Mouse (Mus musculus) liver, embryonic 11.5 days (tissue): ENCODE measurements around the gene Neurl2. TPM values are rescaled to one million over a fixed set of nuclear protein-coding genes. Genes with fewer than 3 reads are reported as not detected.
A peak's percentile ranks its signal among the peaks of the same experiment; 100 is the strongest.

ENCODE experiments used
- ATAC-seq: fragments of 200-750 bp; cut with Nextera tagmentation; replicated peaks from 2 replicates; pipeline ENCODE4 v1.8.0; 2017; ENCODE audit warnings: moderate number of reproducible peaks, mild to moderate bottlenecking, moderate TSS enrichment, moderate library complexity; ENCODE audit not compliant: low FRiP score
- DNase-seq: peaks from one replicate; pipeline ENCODE4 v3.0.0-alpha.2; 2017; ENCODE audit warnings: low spot score
- H3K27ac ChIP-seq: fragments of 300-500 bp; sonication (generic); 2 replicates; pipeline ENCODE4 v1.5.1; 2014; ENCODE audit warnings: mild to moderate bottlenecking, low read depth, low read length, control low read depth
- H3K27me3 ChIP-seq: fragments of 300-500 bp; sonication (generic); replicated peaks from 2 replicates; pipeline ENCODE4 v1.6.1; 2014; ENCODE audit warnings: low read length, mixed read lengths; ENCODE audit not compliant: control insufficient read depth, insufficient read depth
- H3K36me3 ChIP-seq: fragments of 300-500 bp; sonication (generic); 2 replicates; pipeline ENCODE4 v1.6.1; 2014; ENCODE audit warnings: mild to moderate bottlenecking, low read length, moderate library complexity, mixed read lengths; ENCODE audit not compliant: control insufficient read depth, insufficient read depth
- H3K4me1 ChIP-seq: fragments of 300-500 bp; sonication (generic); replicated peaks from 2 replicates; pipeline ENCODE4 v1.6.1; 2014; ENCODE audit warnings: low read length, mixed read lengths; ENCODE audit not compliant: control insufficient read depth, insufficient read depth
- H3K4me2 ChIP-seq: fragments of 300-500 bp; sonication (generic); 2 replicates; pipeline ENCODE4 v1.6.1; 2014; ENCODE audit warnings: mild to moderate bottlenecking, control low read depth, moderate library complexity
- H3K4me3 ChIP-seq: fragments of 300-500 bp; sonication (generic); 2 replicates; pipeline ENCODE4 v1.5.1; 2014; ENCODE audit warnings: low read depth, low read length, control low read depth
- H3K9ac ChIP-seq: fragments of 300-500 bp; sonication (generic); 2 replicates; pipeline ENCODE4 v1.6.1; 2014; ENCODE audit warnings: low read depth, low read length, control low read depth
- H3K9me3 ChIP-seq: fragments of 300-500 bp; sonication (generic); 2 replicates; pipeline ENCODE4 v1.6.1; 2016; ENCODE audit warnings: low read length, inconsistent platforms, mixed read lengths; ENCODE audit not compliant: control insufficient read depth
- WGBS: fragments of 180-500 bp; shearing (Covaris S2); extraction: QIAGEN DNeasy Blood & Tissue Kit; methylation state at CpG from one replicate; pipeline ENCODE4 v1.1.7; 2014; 5-methylcytosine and 5-hydroxymethylcytosine counted together
- polyA plus RNA-seq: library from polyadenylated mRNA; unstranded; fragments of >200 nt; fragmentation: Nextera tagmentation; extraction: Ambion mirVana; gene quantifications from 2 replicates; pipeline ENCODE4 v1.2.1, GENCODE M21; 2014

Neurl2 gene
- polyA plus RNA-seq, 1 experiment from 2014 or later: 4.9 TPM

DNA sequence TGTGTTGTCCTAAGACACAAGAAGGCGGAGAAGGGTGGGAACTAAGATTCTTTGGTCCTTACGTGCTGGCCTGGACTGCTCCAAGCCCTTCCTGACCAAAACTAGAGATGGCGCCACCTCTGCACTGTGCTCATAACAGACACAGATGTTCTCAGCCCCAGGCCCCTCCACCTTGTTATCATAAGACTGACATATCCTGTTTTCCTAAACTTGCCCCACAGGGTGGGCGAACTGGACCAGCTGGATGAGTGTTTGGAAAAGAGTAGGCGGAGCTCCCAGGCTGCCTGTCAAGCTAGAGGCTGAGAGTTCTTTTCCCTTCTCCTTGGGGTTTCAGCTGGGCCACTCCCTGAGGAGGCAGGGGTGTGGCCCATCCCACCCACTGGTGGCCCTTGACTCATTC lies 15.6 kb downstream of the Neurl2 start:
- Histone ChIP-seq H3K4me3 (no peak overlapping the region), H3K4me2 (no peak overlapping the region), H3K36me3 (0 out of 2 replicates have a peak, but pooled peaks cover 2% of the 10 kb centered on the region), H3K4me1 (peaks cover 6% of the 10 kb centered on the region; the same call in 1 of the 2 replicates), H3K9me3 (no peaks in the 10 kb centered on the region), H3K27me3 (no peaks in the 10 kb centered on the region), H3K27ac (0 out of 2 replicates have a peak overlapping the region, but pooled peaks have one; percentile 5), H3K9ac (no peak overlapping the region)
- WGBS: 80% methylated on average over 5 of the region's 5 CpGs
- no peak for ATAC-seq
- no peak for DNase-seq

DNA sequence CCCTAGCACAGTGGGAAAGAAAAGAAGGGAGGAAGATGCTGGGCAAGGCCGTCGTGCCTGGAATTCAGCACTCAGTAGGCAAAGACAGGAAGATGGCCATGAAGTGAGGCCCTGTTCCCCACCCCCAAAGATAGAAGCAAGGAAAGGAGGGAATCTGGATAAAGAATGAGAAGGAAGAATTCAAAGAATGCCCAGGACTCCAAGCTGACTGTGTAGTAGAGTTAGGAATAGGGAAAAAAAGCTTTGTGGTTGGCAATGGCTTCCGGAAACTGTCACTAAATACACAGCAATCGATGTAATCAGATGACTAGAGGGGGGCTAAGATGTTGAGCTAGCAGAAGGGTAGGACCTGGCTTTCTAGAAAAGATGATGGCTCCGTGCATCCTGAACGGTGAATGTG lies 16.1 kb downstream of the Neurl2 start:
- Histone ChIP-seq H3K9me3 (no peaks in the 10 kb centered on the region), H3K4me2 (no peak overlapping the region), H3K4me1 (peaks cover 6% of the 10 kb centered on the region; the same call in 1 of the 2 replicates), H3K36me3 (0 out of 2 replicates have a peak, but pooled peaks cover 3% of the 10 kb centered on the region), H3K27ac (no peak overlapping the region), H3K4me3 (no peak overlapping the region), H3K9ac (no peak overlapping the region), H3K27me3 (no peaks in the 10 kb centered on the region)
- 80% methylated on average over 6 of the region's 6 CpGs for WGBS
- ATAC-seq: no peak
- no peak for DNase-seq

DNA sequence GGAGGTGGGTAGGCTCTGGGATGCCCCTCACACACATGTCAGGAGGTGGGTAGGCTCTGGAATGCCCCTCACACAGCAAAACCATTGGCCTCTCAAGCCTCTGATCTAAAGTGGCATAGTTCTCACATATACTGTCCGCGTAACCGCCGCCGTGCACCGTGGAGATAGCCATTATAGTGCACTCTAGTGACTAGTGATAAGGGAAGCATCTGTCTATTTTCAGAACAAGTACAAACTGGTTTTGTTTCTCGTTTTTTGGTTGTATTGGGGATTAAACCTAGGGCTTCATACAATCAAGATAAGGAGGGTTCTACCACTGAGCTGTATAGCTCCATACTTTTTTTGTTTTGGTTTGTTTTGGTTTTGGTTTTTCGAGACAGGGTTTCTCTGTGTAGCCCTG lies 17.4 kb downstream of the Neurl2 start:
- Histone ChIP-seq H3K36me3 (0 out of 2 replicates have a peak, but pooled peaks cover 3% of the 10 kb centered on the region), H3K27me3 (no peaks in the 10 kb centered on the region), H3K4me2 (no peak overlapping the region), H3K9ac (no peak overlapping the region), H3K27ac (0 out of 2 replicates have a peak overlapping the region, but pooled peaks have one; percentile 57), H3K4me3 (no peak overlapping the region), H3K9me3 (no peaks in the 10 kb centered on the region), H3K4me1 (peaks cover 6% of the 10 kb centered on the region; the same call in 1 of the 2 replicates)
- peak; percentile 74 for ATAC-seq
- 70% methylated on average over 8 of the region's 8 CpGs for WGBS
- no peak for DNase-seq

DNA sequence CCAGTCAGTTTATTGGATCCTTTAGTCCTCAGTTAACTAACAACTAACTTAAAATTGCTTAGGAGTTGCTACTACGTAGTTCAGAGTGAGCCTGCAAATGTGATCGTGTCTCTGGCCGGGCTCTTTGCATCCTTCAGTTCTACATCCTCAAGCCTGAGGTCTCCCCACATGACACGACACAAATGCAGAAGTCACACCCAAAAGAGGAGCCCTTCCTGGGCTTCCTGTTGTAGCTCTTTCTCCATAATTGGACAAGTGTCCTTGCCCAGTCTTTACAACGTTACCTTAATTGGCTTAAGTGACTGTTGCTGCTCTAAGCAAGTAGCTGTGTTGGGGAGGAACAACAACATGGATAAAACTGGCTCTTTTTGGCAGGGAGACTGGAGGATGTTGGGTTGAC lies 17.9 kb downstream of the Neurl2 start:
- Histone ChIP-seq H3K4me2 (no peak overlapping the region), H3K4me3 (no peak overlapping the region), H3K4me1 (peaks cover 6% of the 10 kb centered on the region; the same call in 1 of the 2 replicates), H3K9me3 (no peaks in the 10 kb centered on the region), H3K9ac (no peak overlapping the region), H3K36me3 (0 out of 2 replicates have a peak, but pooled peaks cover 3% of the 10 kb centered on the region), H3K27me3 (no peaks in the 10 kb centered on the region), H3K27ac (0 out of 2 replicates have a peak overlapping the region, but pooled peaks have one; percentile 57)
- ATAC-seq: peak; percentile 35; the same call in 1 of the 2 replicates
- WGBS: 70% methylated on average over 5 of the region's 5 CpGs
- DNase-seq: no peak

DNA sequence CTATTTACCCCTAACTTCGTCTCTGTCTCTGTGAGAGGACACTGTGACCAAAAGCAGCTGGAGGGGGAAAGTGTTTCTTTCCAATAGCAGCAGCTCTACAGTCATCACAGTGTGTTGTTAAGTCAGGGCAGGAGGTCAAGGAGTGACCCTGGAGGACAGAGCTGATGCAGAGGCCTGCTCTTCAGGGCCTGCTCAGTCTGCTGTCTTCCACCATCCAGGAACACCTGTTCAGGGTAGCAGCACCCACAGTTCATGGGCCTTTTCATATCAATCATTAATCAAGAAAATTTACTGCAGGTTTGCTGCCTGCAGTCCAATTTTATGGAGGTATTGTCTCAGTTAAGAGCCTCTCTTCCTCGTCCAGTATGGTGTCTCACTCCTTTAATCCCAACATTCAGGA lies 19.7 kb downstream of the Neurl2 start:
- H3K9me3 ChIP-seq: no peaks in the 10 kb centered on the region
- H3K36me3 ChIP-seq: peaks cover 4% of the 10 kb centered on the region; the same call in 1 of the 2 replicates
- no peak for ATAC-seq
- DNase-seq: no peak
- H3K4me1 ChIP-seq: peaks cover 6% of the 10 kb centered on the region; the same call in 1 of the 2 replicates
- H3K27me3 ChIP-seq: no peaks in the 10 kb centered on the region
- 67% methylated on average over 2 of the region's 2 CpGs for WGBS
- no peak overlapping the region for H3K4me3 ChIP-seq
- H3K27ac ChIP-seq: no peak overlapping the region
- H3K9ac ChIP-seq: no peak overlapping the region
- no peak overlapping the region for H3K4me2 ChIP-seq

DNA sequence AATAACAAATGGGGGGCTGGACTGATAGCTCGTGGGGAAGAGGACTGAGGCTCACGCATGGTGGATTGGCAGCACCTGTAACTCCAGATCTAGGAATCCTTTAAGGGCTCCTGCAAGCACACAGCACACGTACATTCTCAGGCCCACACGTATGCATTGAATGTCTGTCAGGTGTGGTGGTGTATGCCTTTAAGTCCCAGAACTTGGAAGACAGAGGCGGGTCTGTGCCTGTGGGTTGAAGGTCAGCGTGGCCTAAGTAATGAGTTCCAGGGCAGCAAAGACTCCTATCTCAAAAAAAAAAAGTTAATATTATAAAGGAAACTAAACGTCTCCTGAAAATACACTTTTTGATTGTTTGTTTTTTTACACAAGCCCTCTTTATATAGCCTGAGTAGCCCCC lies 26.6 kb downstream of the Neurl2 start:
- Histone ChIP-seq H3K9ac (0 out of 2 replicates have a peak overlapping the region, but pooled peaks have one; percentile 17), H3K4me1 (peaks cover 12% of the 10 kb centered on the region), H3K4me2 (peak overlapping the region; percentile 78), H3K27ac (no peak overlapping the region), H3K36me3 (peaks cover 2% of the 10 kb centered on the region; the same call in 1 of the 2 replicates), H3K4me3 (peak overlapping the region; percentile 90; the same call in 1 of the 2 replicates), H3K9me3 (no peaks in the 10 kb centered on the region), H3K27me3 (no peaks in the 10 kb centered on the region)
- 79% methylated on average over 7 of the region's 7 CpGs for WGBS
- DNase-seq (no peak), ATAC-seq (no peak)

DNA sequence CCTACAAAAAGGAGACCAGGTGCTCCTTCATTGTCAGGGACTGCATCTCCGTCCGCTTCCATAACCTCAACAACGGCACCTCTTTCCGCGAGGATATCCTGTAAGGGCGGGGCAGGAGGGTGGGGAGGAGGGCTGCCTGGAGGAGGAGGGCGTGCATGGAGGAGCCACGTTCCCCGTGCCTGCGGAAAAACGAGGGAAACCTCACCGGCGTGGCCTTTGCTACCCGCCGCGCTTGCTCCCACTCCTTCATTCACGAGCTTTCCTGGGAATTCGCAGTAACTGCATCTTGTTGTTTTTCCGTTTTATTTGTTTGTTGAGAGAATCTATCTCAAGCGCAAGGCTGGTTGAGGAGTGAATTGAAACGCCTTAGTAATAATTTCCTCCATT lies 27.9 kb downstream of the Neurl2 start:
- Histone ChIP-seq H3K4me1 (peaks cover 12% of the 10 kb centered on the region), H3K27me3 (no peaks in the 10 kb centered on the region), H3K4me3 (peak overlapping the region; percentile 90), H3K9me3 (no peaks in the 10 kb centered on the region), H3K27ac (peak overlapping the region; percentile 81), H3K4me2 (peak overlapping the region; percentile 78), H3K9ac (peak overlapping the region; percentile 80), H3K36me3 (peaks cover 7% of the 10 kb centered on the region; the same call in 1 of the 2 replicates)
- under 1% methylated on average over 21 of the region's 21 CpGs for WGBS
- ATAC-seq: peak; percentile 75
- no peak for DNase-seq

DNA sequence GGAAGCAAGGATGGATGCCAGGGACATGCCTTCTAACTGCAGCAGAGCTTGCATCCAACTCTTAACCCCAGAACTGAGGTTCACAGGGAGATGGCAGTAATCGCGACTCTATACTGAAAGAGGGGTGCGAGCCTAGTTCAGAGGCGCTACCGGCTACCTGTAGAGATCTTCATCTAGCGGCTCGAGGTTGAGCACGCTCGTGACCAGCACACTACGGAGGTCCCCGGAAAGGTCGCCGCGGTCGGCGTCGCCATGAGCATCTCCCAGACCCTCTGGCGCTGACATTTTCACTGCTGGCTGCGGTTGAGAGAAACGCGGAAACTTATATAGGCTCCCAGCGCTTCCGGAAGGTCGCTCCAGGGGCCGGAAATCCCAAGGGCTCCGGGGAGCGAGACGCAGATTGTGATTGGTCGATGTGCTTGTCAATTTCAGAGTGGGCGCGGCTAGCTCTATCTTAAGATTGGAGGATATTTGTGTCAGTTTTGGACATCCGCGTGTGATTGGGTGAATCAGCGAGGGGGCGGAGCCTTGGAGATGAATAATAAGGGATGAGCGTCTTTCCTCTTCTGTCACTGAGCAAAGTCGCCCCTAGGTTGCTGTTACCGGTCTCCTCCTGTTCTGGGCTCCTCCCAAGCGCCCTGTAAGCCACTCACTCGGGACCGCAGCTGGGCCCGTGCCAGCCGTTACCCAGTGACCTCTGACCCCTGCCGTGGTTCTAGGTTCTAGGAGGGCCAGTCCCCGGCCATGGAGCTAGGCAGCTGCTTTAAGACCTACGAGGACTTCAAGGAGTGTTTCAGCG lies 28.5 kb downstream of the Neurl2 start, which contains the start of the genes Acot8 and Zswim3:
TSS of gene Acot8 (minus strand) at position 350 of the 799 bp plus-strand sequence.
TSS of gene Zswim3 (plus strand) at position 566 of the 799 bp plus-strand sequence.
- ATAC-seq (peak; percentile 95), DNase-seq (peak; percentile 95)
- WGBS: under 1% methylated on average over 47 of the region's 47 CpGs
- H3K36me3 ChIP-seq: peaks cover 12% of the 10 kb centered on the region
- H3K9ac ChIP-seq: peak within 1 kb of the TSS; percentile 88
- H3K9me3 ChIP-seq: no peaks in the 10 kb centered on the region
- peak within 1 kb of the TSS; percentile 90 for H3K4me3 ChIP-seq
- peak within 1 kb of the TSS; percentile 78 for H3K4me2 ChIP-seq
- peaks cover 12% of the 10 kb centered on the region for H3K4me1 ChIP-seq
- peak within 1 kb of the TSS; percentile 81 for H3K27ac ChIP-seq
- no peaks in the 10 kb centered on the region for H3K27me3 ChIP-seq
